Mouse (Mus musculus) thymus, postnatal 10 days (tissue): ENCODE measurements around the gene U2af2.
A peak's percentile ranks its signal among the peaks of the same experiment; 100 is the strongest.

Experiments
- DNase-seq, 2 experiments: peaks; one replicate each; pipeline ENCODE4 v3.0.0; 2021; ENCODE audit warnings: low spot score in 2 of 2

U2af2 gene

GRCm38 (mm10) chr7:5037467-5037866 lies 24.5 kb upstream of the U2af2 start:
- DNase-seq = no peak

DNA sequence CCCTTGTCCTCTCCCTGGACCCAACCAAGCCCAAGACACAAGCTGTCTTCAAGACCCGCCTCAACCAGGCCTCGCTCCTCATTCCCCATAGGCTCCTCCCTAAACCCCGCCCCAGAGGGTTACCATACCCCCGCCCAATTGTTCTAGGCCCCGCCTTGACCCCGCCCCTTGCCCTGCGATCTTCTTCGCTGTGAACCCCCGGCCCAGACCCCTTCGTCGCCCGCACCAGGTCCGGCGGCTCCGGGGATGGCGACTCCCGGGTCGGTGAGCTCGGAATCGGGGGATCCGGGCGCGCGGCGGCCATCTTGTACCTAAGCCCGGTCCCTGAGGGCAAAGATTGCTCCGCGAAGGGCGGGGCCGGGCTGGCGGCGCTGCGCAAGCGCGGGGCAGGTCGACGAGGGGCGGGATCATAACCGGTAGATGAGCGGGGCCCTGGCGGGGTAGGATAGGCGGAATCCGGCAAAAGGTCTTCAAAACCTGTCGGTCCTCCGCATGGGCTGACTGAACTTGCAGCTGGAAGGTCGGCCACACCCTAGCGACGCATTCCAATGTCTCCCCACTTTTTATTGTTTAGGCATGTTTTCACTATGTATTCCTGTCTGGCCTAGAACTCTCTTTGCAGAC lies 23.7 kb upstream of the U2af2 start, which contains the start of gene Zfp784:
Zfp784 (minus strand) TSS at position 338 of the 624 bp plus-strand sequence.
- peak; percentile 91 to 92 for DNase-seq

GRCm38 (mm10) chr7:5038940-5039339 lies 23.0 kb upstream of the U2af2 start:
- DNase-seq = no peak

- no peak for DNase-seq
These were observed 17.0 kb upstream of the U2af2 start for GRCm38 (mm10) chr7:5044981-5045380.

GRCm38 (mm10) chr7:5046112-5046511 lies 15.8 kb upstream of the U2af2 start:
- DNase-seq = no peak

GRCm38 (mm10) chr7:5047313-5047712 lies 14.6 kb upstream of the U2af2 start:
- DNase-seq = no peak

DNA sequence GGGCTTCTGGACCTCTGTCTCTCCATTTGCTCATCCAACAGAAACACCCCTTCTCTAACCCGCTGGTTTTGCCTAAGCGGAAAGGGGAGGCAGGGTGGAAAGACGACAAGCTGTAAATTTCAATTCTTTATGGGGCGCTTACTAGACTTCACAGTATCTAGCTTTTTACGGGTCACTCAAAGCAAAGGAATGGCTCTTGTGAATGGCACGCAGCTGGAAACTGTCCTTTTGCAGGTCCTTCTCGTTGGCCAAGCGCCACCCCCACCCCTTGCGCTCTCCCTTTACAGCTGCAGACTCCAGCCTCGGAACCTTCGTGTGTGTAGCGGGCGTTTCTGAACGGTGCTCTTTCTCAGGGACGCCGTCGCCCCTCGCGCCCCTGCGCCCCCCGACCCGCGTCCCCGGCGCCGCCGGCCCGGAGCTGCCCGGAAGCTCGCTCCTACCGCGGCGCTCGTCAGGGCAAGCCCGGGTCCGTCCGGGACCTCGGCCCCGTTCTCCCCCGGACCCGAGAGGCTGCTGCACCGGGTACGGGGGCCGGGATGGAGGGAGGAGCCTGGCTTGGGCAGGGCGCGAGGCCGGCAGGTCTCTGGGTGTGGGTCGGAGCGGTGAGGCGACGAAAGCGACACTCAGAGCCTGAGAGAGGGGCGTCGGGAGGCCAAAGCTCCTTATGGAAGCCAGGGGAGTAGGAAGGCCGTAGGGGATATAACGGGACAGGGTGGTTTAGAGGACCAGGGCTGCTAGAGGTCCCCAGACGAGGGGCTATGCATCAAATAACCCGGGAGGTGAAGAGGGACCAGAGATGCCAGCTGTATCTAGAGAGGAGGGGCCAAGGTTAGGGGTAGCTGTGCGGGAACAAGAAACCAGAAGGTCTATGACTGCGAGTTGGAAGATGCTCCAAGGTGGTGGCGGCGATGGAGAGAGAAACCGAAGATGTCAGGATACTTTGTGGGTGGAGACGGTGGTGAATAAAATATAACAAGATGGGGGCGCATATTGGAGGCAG lies 10.4 kb upstream of the U2af2 start, which contains the start of gene Zfp580:
Zfp580 (plus strand) TSS at position 346 of the 1,000 bp plus-strand sequence.
- DNase-seq = peak; percentile 32 to 63

DNA sequence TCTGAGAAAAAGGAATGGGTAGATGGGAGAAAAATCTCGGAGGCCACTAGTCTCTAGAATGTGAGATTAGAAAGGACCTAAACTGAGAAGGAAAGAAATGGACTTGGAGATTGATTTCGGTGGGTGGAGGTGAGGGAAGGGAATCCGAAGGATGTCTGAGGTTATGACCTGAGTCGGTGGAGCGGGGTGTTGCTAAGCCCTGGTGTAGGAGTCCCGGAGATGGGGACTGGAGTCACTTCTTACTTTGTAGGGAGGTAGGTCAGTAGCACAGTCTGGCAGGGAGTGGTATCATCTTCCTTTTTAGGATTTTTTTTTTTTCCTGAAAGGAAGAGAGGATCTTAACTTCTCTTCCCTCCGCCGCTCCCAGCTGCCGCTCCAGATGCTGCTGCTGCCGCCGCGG lies 9.5 kb upstream of the U2af2 start:
- no peak for DNase-seq

DNA sequence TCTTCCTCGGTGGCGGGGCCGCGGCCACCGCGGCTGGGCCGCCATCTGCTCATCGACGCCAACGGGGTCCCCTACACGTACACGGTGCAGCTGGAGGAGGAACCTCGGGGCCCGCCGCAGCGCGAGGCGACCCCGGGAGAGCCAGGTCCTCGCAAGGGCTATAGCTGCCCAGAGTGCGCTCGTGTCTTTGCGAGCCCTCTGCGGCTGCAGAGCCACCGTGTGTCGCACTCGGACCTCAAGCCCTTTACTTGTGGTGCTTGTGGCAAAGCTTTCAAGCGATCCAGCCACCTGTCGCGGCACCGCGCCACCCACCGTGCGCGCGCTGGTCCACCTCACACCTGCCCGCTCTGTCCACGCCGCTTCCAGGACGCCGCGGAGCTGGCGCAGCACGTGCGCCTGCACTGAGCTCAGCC lies 9.0 kb upstream of the U2af2 start:
- no peak for DNase-seq

DNA sequence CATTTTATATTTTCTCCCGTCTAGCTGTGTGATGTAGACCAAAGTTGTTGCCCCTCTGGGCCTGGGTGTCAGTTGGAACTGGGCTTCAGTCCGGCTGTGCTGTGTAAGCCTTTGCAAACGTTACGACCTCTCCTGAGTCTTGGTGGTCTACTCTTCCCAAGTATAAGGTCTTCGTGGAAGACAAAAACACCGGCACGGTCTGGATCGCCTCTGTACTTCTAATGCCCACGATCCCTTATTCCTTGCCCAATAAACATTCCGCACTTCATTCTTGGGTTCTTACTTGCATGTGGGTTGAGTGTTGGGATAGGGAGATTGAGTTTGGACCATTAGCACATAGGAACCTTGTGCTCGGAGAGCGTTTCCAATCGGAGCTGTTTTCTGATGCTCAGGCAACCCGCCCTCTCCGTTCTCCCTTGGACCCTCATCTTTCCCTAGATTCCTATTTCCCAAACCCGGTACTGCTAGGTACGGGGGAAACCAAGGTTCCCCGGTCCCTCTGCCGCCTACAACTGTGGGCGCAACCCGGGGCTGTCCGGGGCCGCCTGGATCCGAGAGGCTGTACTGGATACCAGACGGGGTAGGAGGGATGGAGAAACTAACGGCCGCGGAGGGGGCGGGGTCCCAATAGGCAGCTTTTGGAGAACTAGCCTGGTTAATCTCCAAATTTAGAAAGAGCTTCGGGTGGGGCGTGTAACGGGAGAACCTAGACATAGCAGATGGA lies 8.3 kb upstream of the U2af2 start:
- DNase-seq = no peak

DNA sequence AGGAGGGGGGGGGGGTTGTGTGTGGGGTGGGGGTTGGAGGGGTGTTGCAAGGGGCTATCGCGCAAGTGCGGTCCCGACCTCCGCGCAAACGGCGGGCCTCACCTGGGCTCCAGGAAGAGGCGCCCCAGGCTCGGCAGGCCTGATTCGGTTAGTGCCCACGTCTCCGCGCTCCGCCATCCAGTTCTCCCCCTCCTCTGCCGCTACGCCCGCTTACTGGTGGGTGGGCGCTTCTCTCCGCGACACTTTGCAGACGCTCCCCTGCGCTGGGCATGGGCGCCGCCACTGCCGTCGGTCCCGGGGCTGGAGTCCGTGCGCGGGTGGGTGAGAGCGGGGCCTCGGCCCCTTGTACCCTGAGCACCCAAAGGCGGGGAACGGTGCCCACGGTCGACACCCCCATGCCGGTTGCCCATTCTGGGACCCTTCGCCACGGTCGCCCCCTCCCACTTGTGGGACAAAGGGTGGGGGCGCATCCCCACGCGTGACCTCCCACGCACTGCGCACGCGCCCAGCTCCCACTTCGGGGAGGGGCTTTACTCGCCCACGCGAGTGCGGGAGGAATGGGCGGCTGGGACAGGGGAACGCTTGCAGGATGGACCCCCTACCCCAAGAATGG lies 5.2 kb upstream of the U2af2 start:
- no peak for DNase-seq

GRCm38 (mm10) chr7:5057381-5057780 lies 4.6 kb upstream of the U2af2 start:
- DNase-seq = no peak

GRCm38 (mm10) chr7:5057804-5058203 lies 4.1 kb upstream of the U2af2 start:
- peak in 1 of 2 experiments; percentile 37 for DNase-seq

DNA sequence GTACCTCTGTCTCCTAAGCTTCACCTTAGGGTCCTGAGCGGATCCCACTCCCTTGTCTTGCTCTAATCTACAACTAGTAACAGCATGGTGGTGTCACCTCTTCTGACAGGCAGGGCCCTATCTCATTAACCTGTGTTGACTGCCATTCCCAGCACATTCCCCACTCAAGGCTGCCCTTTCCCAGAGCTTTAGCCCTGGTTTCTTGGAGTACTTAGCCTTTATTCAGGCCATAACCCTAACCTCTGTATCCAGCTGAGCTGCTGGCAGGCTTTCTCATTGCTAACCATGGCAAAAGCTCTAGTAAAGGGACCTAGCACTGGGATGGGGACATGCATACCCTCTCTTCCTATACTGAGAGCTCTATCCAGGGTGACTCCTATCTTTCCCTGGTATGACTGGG lies 3.3 kb upstream of the U2af2 start:
- DNase-seq = no peak

- DNase-seq = no peak
These were observed 2.5 kb upstream of the U2af2 start for GRCm38 (mm10) chr7:5059421-5059820.

GRCm38 (mm10) chr7:5060239-5060731 lies 1.7 kb upstream of the U2af2 start:
- peak; percentile 51 to 64 for DNase-seq

- peak; percentile 97 to 99 for DNase-seq
These were observed 784 bp upstream of the U2af2 start for GRCm38 (mm10) chr7:5060944-5061773.

GRCm38 (mm10) chr7:5062360-5063001 lies 538 bp downstream of the U2af2 start:
- peak; percentile 68 to 69 for DNase-seq

- DNase-seq = no peak
These were observed 2.9 kb downstream of the U2af2 start for GRCm38 (mm10) chr7:5064886-5065285.

GRCm38 (mm10) chr7:5073586-5073985 lies 11.6 kb downstream of the U2af2 start:
- DNase-seq = no peak
